Mouse (Mus musculus) forebrain, embryonic 13.5 days (tissue): ENCODE measurements around the gene Fosb. TPM values are rescaled to one million over a fixed set of nuclear protein-coding genes. Genes with fewer than 3 reads are reported as not detected.

Experiments
- ATAC-seq: fragments of 200-750 bp; cut with Nextera tagmentation; 2 replicates; pipeline ENCODE4 v1.8.0; 2017
- H3K27ac ChIP-seq: fragments of 300-500 bp; sonication (generic); 2 replicates; pipeline ENCODE4 v1.5.1; 2015; ENCODE audit warnings: inconsistent platforms, mild to moderate bottlenecking, moderate library complexity
- H3K27me3 ChIP-seq: fragments of 300-500 bp; sonication (generic); 2 replicates; pipeline ENCODE4 v1.6.1; 2015; ENCODE audit warnings: mild to moderate bottlenecking, inconsistent platforms
- H3K36me3 ChIP-seq: fragments of 300-500 bp; sonication (generic); 2 replicates; pipeline ENCODE4 v1.6.1; 2015; ENCODE audit warnings: mild to moderate bottlenecking, inconsistent platforms; ENCODE audit not compliant: poor library complexity, severe bottlenecking
- H3K4me1 ChIP-seq: fragments of 300-500 bp; sonication (generic); 2 replicates; pipeline ENCODE4 v1.6.1; 2015; ENCODE audit warnings: inconsistent platforms
- H3K4me2 ChIP-seq: fragments of 300-500 bp; sonication (generic); 2 replicates; pipeline ENCODE4 v1.6.1; 2015; ENCODE audit warnings: inconsistent platforms, mild to moderate bottlenecking, moderate library complexity
- H3K4me3 ChIP-seq: fragments of 300-500 bp; sonication (generic); 2 replicates; pipeline ENCODE4 v1.5.1; 2015; ENCODE audit warnings: mild to moderate bottlenecking, inconsistent platforms
- H3K9ac ChIP-seq: fragments of 300-500 bp; sonication (generic); 2 replicates; pipeline ENCODE4 v1.6.1; 2015; ENCODE audit warnings: mild to moderate bottlenecking, inconsistent platforms
- H3K9me3 ChIP-seq: fragments of 300-500 bp; sonication (generic); replicated peaks from 2 replicates; pipeline ENCODE4 v1.6.1; 2016; ENCODE audit warnings: inconsistent platforms
- WGBS: fragments of 180-500 bp; shearing (Covaris S2); methylation state at CpG from one replicate; pipeline ENCODE4 v1.1.7; 2015; 5-methylcytosine and 5-hydroxymethylcytosine counted together
- polyA plus RNA-seq: library from polyadenylated mRNA; unstranded; fragments of >200 nt; fragmentation: Nextera tagmentation; extraction: Ambion mirVana; gene quantifications from 2 replicates; pipeline ENCODE4 v1.2.1, GENCODE M21; 2015

The Fosb gene
- polyA plus RNA-seq = 0.06 TPM in 1 of 2 replicates, not detected in the other

GRCm38 (mm10) chr7:19309884-19310641 is at the start of gene Fosb:
TSS of gene Fosb (minus strand) at chr7:19310051.
- ATAC-seq = peak; percentile 83
- under 1% methylated on average over 49 of the region's 49 CpGs for WGBS
- Histone ChIP-seq H3K27me3 (peaks cover 39% of the 10 kb centered on the region), H3K4me2 (peak within 1 kb of the TSS; percentile 95), H3K4me3 (peak within 1 kb of the TSS; percentile 63), H3K9me3 (no peaks in the 10 kb centered on the region), H3K9ac (peak within 1 kb of the TSS; percentile 57), H3K27ac (no peak within 1 kb of the TSS; the same call in 1 of the 2 replicates), H3K36me3 (no peaks in the 10 kb centered on the region), H3K4me1 (peaks cover 30% of the 10 kb centered on the region)

DNA sequence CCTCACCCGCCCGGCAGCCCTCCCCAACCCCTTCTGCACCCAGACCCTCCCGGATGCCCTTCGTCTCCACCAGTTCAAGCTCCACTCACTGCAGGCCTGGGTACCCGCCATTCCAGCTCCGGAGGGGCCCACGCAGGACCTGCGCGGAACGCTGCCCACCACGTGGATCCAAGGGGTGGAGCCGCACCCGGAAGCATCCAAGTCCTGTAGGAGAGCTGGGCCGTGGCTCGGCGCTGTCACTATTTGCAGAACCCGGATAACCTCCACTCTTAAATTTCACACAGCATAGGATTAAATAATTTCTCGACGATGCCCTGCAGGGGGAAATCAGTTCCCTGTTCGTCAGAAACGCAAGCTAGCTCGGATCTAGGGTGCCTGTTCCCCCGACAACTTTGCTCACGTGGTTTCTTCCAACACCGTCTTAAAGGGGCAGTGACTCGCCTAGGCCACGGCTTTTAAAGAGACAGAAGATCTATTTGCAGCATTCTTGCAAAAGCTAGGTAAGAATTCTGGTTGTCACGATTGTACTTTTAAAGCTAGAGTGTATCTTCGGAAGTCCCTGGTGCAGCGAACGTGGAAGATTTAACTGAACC is 49.5 kb upstream of the Fosb start, which contains the start of the genes Cd3eap and Ppp1r13l:
Cd3eap (minus strand) TSS at position 185 of the 593 bp plus-strand sequence.
Ppp1r13l (plus strand) TSS at position 451 of the 593 bp plus-strand sequence.
- peaks cover 40% of the 10 kb centered on the region for H3K4me1 ChIP-seq
- H3K9me3 ChIP-seq = no peaks in the 10 kb centered on the region
- H3K4me2 ChIP-seq = peak within 1 kb of the TSS; percentile 99
- H3K27ac ChIP-seq = 0 out of 2 replicates have a peak within 1 kb of the TSS, but pooled peaks have one; percentile 17
- WGBS = under 1% methylated on average over 30 of the region's 31 CpGs
- no peaks in the 10 kb centered on the region for H3K27me3 ChIP-seq
- H3K9ac ChIP-seq = peak within 1 kb of the TSS; percentile 73
- peak within 1 kb of the TSS; percentile 64 for H3K4me3 ChIP-seq
- peaks cover 33% of the 10 kb centered on the region for H3K36me3 ChIP-seq
- ATAC-seq = peak; percentile 83

DNA sequence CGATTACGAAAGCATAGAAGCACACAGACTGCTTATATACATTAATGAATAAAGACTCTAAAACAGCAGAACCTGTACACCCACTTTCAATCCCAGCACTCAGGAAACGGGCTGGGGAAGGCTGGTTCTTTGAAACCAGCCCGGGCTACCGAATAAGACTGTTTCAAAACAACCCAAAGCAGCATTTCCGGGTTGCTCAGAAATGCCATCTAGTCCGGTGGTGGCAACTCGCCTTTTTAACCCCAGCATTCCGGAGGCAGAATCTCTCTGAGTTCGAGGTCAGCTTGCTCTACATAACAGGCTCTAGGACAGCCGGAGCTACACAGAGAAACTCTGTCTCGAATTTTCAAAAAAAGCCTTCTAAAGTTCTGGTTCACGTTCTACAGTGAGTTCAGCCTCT is 48.8 kb upstream of the Fosb start:
- Histone ChIP-seq H3K4me3 (peak overlapping the region; percentile 64), H3K9ac (peak overlapping the region; percentile 73), H3K9me3 (no peaks in the 10 kb centered on the region), H3K4me2 (peak overlapping the region; percentile 99), H3K36me3 (peaks cover 39% of the 10 kb centered on the region), H3K4me1 (peaks cover 34% of the 10 kb centered on the region), H3K27me3 (no peaks in the 10 kb centered on the region), H3K27ac (no peak overlapping the region)
- no peak for ATAC-seq
- 17% methylated on average over 13 of the region's 13 CpGs for WGBS

GRCm38 (mm10) chr7:19357381-19358375 is 47.8 kb upstream of the Fosb start:
- Histone ChIP-seq H3K36me3 (peaks cover 49% of the 10 kb centered on the region), H3K4me2 (peak overlapping the region; percentile 99), H3K4me3 (peak overlapping the region; percentile 64; the same call in 1 of the 2 replicates), H3K27ac (no peak overlapping the region), H3K27me3 (no peaks in the 10 kb centered on the region), H3K4me1 (peaks cover 34% of the 10 kb centered on the region), H3K9me3 (no peaks in the 10 kb centered on the region), H3K9ac (peak overlapping the region; percentile 73)
- ATAC-seq = no peak
- 91% methylated on average over 25 of the region's 25 CpGs for WGBS

DNA sequence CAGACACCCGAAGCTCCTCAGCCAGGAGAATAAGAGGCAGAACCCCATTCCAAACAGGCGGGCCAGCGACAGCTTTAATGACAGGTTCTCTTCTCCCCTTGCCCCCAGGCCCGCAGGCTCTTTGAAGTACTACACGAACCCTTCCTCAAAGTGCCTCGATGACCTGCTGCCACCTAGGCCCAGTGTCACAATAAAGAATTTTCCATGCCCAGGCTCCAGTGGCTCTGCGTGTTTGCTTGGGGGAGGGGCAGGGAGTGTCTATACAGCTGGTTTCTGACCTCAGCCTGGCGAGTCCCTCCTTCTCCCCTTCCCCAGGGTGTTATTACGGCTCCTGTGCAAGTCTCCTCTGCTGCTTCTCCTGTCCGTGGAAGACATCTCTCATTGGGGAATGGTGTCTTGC is 46.5 kb upstream of the Fosb start:
- no peaks in the 10 kb centered on the region for H3K9me3 ChIP-seq
- no peak overlapping the region for H3K4me2 ChIP-seq
- H3K4me3 ChIP-seq = no peak overlapping the region
- H3K27me3 ChIP-seq = no peaks in the 10 kb centered on the region
- no peak for ATAC-seq
- H3K4me1 ChIP-seq = peaks cover 22% of the 10 kb centered on the region
- no peak overlapping the region for H3K9ac ChIP-seq
- peaks cover 62% of the 10 kb centered on the region for H3K36me3 ChIP-seq
- 82% methylated on average over 10 of the region's 10 CpGs for WGBS
- no peak overlapping the region for H3K27ac ChIP-seq

DNA sequence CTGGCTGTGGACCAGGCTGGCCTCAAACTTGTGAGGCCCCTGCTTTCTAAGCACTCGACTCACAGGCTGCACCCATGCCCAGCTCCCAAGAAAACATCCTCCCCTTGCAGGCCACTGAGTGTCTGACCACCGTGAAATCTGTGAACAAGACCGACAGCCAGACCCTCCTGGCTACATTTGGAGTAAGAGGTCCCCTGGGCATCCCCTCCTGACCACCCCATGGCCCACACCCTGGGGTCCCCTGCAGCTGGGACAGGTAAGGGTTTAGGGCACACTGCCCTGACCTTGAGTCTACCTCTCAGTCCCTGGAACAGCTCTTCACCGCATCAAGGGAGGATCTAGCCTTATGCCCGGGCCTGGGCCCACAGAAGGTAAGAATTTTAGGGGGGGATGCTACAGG is 45.1 kb upstream of the Fosb start:
- Histone ChIP-seq H3K9ac (no peak overlapping the region), H3K36me3 (peaks cover 73% of the 10 kb centered on the region), H3K27me3 (no peaks in the 10 kb centered on the region), H3K4me2 (no peak overlapping the region), H3K4me3 (no peak overlapping the region), H3K4me1 (peaks cover 11% of the 10 kb centered on the region), H3K9me3 (no peaks in the 10 kb centered on the region; the same call in 1 of the 2 replicates), H3K27ac (no peak overlapping the region)
- ATAC-seq = no peak
- 85% methylated on average over 5 of the region's 5 CpGs for WGBS

- Histone ChIP-seq H3K4me2 (no peak overlapping the region), H3K9me3 (no peaks in the 10 kb centered on the region; the same call in 1 of the 2 replicates), H3K4me3 (no peak overlapping the region), H3K9ac (no peak overlapping the region), H3K4me1 (peaks cover 10% of the 10 kb centered on the region), H3K27ac (no peak overlapping the region), H3K36me3 (peaks cover 70% of the 10 kb centered on the region), H3K27me3 (no peaks in the 10 kb centered on the region)
- no peak for ATAC-seq
- 93% methylated on average over 8 of the region's 8 CpGs for WGBS
Observed at GRCm38 (mm10) chr7:19350221-19350620, 40.4 kb upstream of the Fosb start.

GRCm38 (mm10) chr7:19349188-19349915 is 39.5 kb upstream of the Fosb start:
- 92% methylated on average over 13 of the region's 13 CpGs for WGBS
- Histone ChIP-seq H3K27ac (no peak overlapping the region), H3K27me3 (no peaks in the 10 kb centered on the region), H3K36me3 (peaks cover 61% of the 10 kb centered on the region), H3K4me3 (no peak overlapping the region), H3K4me1 (peaks cover 14% of the 10 kb centered on the region), H3K4me2 (no peak overlapping the region), H3K9ac (no peak overlapping the region; the same call in 1 of the 2 replicates), H3K9me3 (no peaks in the 10 kb centered on the region; the same call in 1 of the 2 replicates)
- ATAC-seq = no peak

DNA sequence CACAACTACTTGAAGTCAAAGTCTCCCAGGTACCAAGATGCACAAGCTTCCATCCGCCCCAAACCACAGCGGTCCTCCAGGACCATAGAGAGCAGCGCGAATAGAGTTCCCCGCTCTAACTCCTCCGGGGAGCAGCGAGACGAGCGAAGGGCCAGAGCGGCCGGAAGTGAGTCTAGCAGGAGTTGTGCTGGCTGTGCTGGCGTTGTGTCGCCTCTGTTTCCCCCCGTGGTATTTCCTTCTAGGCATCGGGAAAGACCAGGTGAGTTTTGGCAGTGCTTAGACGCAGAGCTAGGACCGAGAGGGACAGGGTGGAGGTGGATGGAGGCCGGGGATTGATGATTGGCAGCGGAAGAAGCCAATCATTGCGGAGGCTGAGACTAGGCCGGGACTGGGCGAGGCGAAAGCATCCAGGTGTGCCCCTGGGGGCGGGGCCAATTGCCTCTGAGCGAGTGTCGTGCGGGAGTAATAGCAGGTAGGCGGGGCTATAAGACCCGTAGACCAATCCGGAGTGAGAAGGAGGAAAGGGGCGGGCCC is 35.2 kb upstream of the Fosb start:
- Histone ChIP-seq H3K9ac (peak overlapping the region; percentile 77), H3K27me3 (peaks cover 14% of the 10 kb centered on the region), H3K36me3 (peaks cover 22% of the 10 kb centered on the region), H3K4me2 (peak overlapping the region; percentile 84), H3K9me3 (no peaks in the 10 kb centered on the region), H3K4me1 (peaks cover 36% of the 10 kb centered on the region), H3K27ac (peak overlapping the region; percentile 84), H3K4me3 (peak overlapping the region; percentile 70)
- WGBS = under 1% methylated on average over 31 of the region's 31 CpGs
- ATAC-seq = peak; percentile 96

- H3K4me2 ChIP-seq = peak within 1 kb of the TSS; percentile 84
- H3K9ac ChIP-seq = peak within 1 kb of the TSS; percentile 77
- H3K27me3 ChIP-seq = peaks cover 14% of the 10 kb centered on the region
- peak within 1 kb of the TSS; percentile 70 for H3K4me3 ChIP-seq
- H3K9me3 ChIP-seq = no peaks in the 10 kb centered on the region
- peak within 1 kb of the TSS; percentile 84 for H3K27ac ChIP-seq
- peaks cover 15% of the 10 kb centered on the region for H3K36me3 ChIP-seq
- ATAC-seq = no peak
- WGBS = 27% methylated on average over 12 of the region's 12 CpGs
- peaks cover 36% of the 10 kb centered on the region for H3K4me1 ChIP-seq
Observed at GRCm38 (mm10) chr7:19344237-19344847, 34.5 kb upstream of the Fosb start, which contains the start of gene Ercc1. TSS of gene Ercc1 (plus strand) at chr7:19344778.
